ENCODE assay signal across 8 mouse cellular contexts in the genomic region with DNA sequence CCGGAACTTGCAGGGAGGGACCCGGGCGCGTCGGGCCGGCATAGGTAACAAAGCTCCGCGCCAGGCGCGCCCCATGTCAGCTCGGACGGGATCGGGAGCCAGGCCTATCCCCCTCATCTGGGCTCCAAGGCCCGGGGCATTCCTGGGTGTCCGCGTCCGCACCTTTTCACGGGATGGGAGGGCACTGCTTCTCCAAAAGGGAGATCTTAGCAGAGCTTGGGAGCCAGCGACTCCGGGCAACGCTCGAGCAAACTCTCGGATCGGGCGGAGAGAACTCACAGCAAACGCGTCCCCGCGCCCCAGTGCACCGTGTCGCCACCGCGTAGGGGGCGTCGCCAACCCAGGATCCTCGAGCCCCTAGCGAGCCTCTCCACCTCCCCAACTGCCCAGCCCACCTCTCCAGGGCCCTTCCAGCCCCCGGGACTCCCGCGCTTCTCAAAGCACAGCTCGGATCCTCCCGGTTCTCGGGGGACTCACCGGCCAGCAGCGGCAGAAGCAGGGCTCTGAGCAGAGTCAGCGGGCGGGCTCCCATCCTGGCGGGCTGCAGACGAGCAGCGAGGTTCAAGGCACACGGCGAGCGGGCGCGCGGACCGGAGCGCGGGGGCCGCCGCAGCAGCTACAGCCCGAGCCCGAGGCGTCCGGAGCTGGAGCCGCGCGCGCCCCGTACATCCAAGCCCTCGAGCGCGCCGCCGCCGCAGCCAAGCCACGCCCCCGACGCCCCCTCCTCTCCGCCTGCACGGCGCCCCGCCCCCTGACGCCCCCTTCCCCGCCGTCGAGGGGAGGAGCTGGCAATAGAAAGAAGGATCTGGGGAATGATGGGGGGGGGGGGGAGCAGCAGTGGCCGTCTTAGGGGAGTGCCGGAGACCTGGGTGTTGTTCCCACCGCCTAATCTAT. TPM values are rescaled to one million over a fixed set of nuclear protein-coding genes. Genes with fewer than 3 reads are reported as not detected.
DNase-seq lines count a peak whose midpoint lies in the region; ATAC-seq and TF ChIP-seq lines count a peak whose summit lies in the region.

Gene Ptk7 (minus strand): TSS at position 714 of the 894 bp plus-strand sequence.

- peak within 1 kb of the TSS; percentile 63 for H3K27ac ChIP-seq in gastrocnemius, adult 2 months
- no peak within 1 kb of the TSS for H3K27ac ChIP-seq in brown adipose tissue, adult 24 weeks (replicated peaks; ENCODE audit: low read depth, low read length)
- peak within 1 kb of the TSS; percentile 89 for H3K27ac ChIP-seq in forebrain, embryonic 15.5 days (replicated peaks)
- peak within 1 kb of the TSS; percentile 86 for H3K27ac ChIP-seq in hindbrain, embryonic 15.5 days (replicated peaks)
- H3K27ac ChIP-seq in liver, embryonic 11.5 days (ENCODE audit: low read depth, low read length): peak within 1 kb of the TSS; percentile 44
- peak within 1 kb of the TSS; percentile 84 for H3K27ac ChIP-seq in midbrain, postnatal 0 days (ENCODE audit: low read depth, low read length)

- intact Hi-C loops in gastrocnemius, adult 2 months (cut with DNase I): no loop called here

- H3K27me3 ChIP-seq in forebrain, embryonic 15.5 days: no peaks in the 10 kb centered on the region
- H3K27me3 ChIP-seq in hindbrain, embryonic 15.5 days: no peaks in the 10 kb centered on the region
- peaks cover 23% of the 10 kb centered on the region for H3K27me3 ChIP-seq in liver, embryonic 11.5 days (replicated peaks; ENCODE audit: control insufficient read depth, insufficient read depth, low read length)
- no peaks in the 10 kb centered on the region for H3K27me3 ChIP-seq in midbrain, postnatal 0 days (ENCODE audit: insufficient read depth, low read length)

- H3K4me1 ChIP-seq in brown adipose tissue, adult 24 weeks (ENCODE audit: control insufficient read depth, insufficient read depth, insufficient read length, low read length): no peaks in the 10 kb centered on the region
- H3K4me1 ChIP-seq in forebrain, embryonic 15.5 days: peaks cover 40% of the 10 kb centered on the region
- H3K4me1 ChIP-seq in hindbrain, embryonic 15.5 days (replicated peaks): peaks cover 37% of the 10 kb centered on the region
- H3K4me1 ChIP-seq in liver, embryonic 11.5 days (replicated peaks; ENCODE audit: control insufficient read depth, insufficient read depth, low read length): peaks cover 33% of the 10 kb centered on the region
- peaks cover 14% of the 10 kb centered on the region; the same call in 1 of the 2 replicates for H3K4me1 ChIP-seq in midbrain, postnatal 0 days (ENCODE audit: insufficient read depth, low read length)

- H3K36me3 ChIP-seq in forebrain, embryonic 15.5 days: peaks cover 10% of the 10 kb centered on the region; the same call in 1 of the 2 replicates
- H3K36me3 ChIP-seq in hindbrain, embryonic 15.5 days: peaks cover 16% of the 10 kb centered on the region
- H3K36me3 ChIP-seq in liver, embryonic 11.5 days (ENCODE audit: control insufficient read depth, insufficient read depth, low read length): no peaks in the 10 kb centered on the region
- peaks cover 19% of the 10 kb centered on the region for H3K36me3 ChIP-seq in midbrain, postnatal 0 days (ENCODE audit: insufficient read depth, low read length)

- no peak for TF ChIP-seq CTCF in gastrocnemius, adult 2 months (IDR thresholded peaks at IDR 0.05)
- peak; percentile 1; the same call in 1 of the 2 replicates for TF ChIP-seq CTCF in midbrain, postnatal 0 days (IDR thresholded peaks at IDR 0.05)

- peak; percentile 82 for ATAC-seq in forebrain, embryonic 15.5 days (replicated peaks)
- ATAC-seq in hindbrain, embryonic 15.5 days (ENCODE audit: low FRiP score, low read depth): peak; percentile 79
- peak; percentile 44; the same call in 1 of the 2 replicates for ATAC-seq in liver, embryonic 11.5 days (replicated peaks; ENCODE audit: low FRiP score)
- ATAC-seq in midbrain, postnatal 0 days (ENCODE audit: low FRiP score): peak; percentile 77

- peak; percentile 55 for DNase-seq in gastrocnemius, adult 2 months
- no peak for DNase-seq in gastrocnemius, adult 8-10 months (ENCODE audit: low spot score in 2 of 2)
- DNase-seq in liver, embryonic 11.5 days (ENCODE audit: low spot score): peak; percentile 83
- peak; percentile 89 for DNase-seq in midbrain, postnatal 0 days (ENCODE audit: low spot score)
- peak; percentile 87 for DNase-seq in testis, postnatal 14 days (ENCODE audit: low spot score)

- under 1% methylated on average over 82 of the region's 90 CpGs for WGBS in forebrain, embryonic 15.5 days
- under 1% methylated on average over 61 of the region's 90 CpGs for WGBS in hindbrain, embryonic 15.5 days
- under 1% methylated on average over 82 of the region's 90 CpGs for WGBS in liver, embryonic 11.5 days
- WGBS in midbrain, postnatal 0 days: under 1% methylated on average over 75 of the region's 90 CpGs

- peak within 1 kb of the TSS; percentile 78 for H3K4me2 ChIP-seq in forebrain, embryonic 15.5 days (replicated peaks)
- H3K4me2 ChIP-seq in hindbrain, embryonic 15.5 days: peak within 1 kb of the TSS; percentile 73
- H3K4me2 ChIP-seq in liver, embryonic 11.5 days: peak within 1 kb of the TSS; percentile 74
- peak within 1 kb of the TSS; percentile 59 for H3K4me2 ChIP-seq in midbrain, postnatal 0 days (ENCODE audit: low read depth, low read length, poor library complexity, severe bottlenecking)

- H3K4me3 ChIP-seq in gastrocnemius, adult 2 months: peak within 1 kb of the TSS; percentile 83
- H3K4me3 ChIP-seq in brown adipose tissue, adult 24 weeks (ENCODE audit: insufficient read depth, low read depth, low read length): peak within 1 kb of the TSS; percentile 68
- peak within 1 kb of the TSS; percentile 68 for H3K4me3 ChIP-seq in forebrain, embryonic 15.5 days
- peak within 1 kb of the TSS; percentile 58 for H3K4me3 ChIP-seq in hindbrain, embryonic 15.5 days
- peak within 1 kb of the TSS; percentile 60 for H3K4me3 ChIP-seq in liver, embryonic 11.5 days (ENCODE audit: low read depth, low read length)
- H3K4me3 ChIP-seq in midbrain, postnatal 0 days (ENCODE audit: low read depth, low read length): peak within 1 kb of the TSS; percentile 95

- peak within 1 kb of the TSS; percentile 85 for H3K9ac ChIP-seq in forebrain, embryonic 15.5 days (replicated peaks)
- H3K9ac ChIP-seq in hindbrain, embryonic 15.5 days: peak within 1 kb of the TSS; percentile 73
- H3K9ac ChIP-seq in liver, embryonic 11.5 days (ENCODE audit: low read depth, low read length): peak within 1 kb of the TSS; percentile 73
- peak within 1 kb of the TSS; percentile 72 for H3K9ac ChIP-seq in midbrain, postnatal 0 days (replicated peaks; ENCODE audit: low read length, poor library complexity, severe bottlenecking)

- no peaks in the 10 kb centered on the region for H3K9me3 ChIP-seq in forebrain, embryonic 15.5 days
- H3K9me3 ChIP-seq in hindbrain, embryonic 15.5 days: no peaks in the 10 kb centered on the region
- H3K9me3 ChIP-seq in liver, embryonic 11.5 days (ENCODE audit: control insufficient read depth, low read length): no peaks in the 10 kb centered on the region
- H3K9me3 ChIP-seq in midbrain, postnatal 0 days (ENCODE audit: low read length): no peaks in the 10 kb centered on the region

RNA-seq across cellular contexts. Expression of gene Ptk7, which starts in this region (rescaled TPM):
- under 1 TPM; 0.28 to 0.78 TPM for total RNA-seq in gastrocnemius, adult 2 months (2021)
- under 1 TPM; 0.15 to 0.38 (median 0.30) TPM for total RNA-seq in gastrocnemius, adult 8-10 months (2022)
- polyA plus RNA-seq in brown adipose tissue, adult 24 weeks (2012; ENCODE audit: insufficient read depth, insufficient read length, missing spikeins): 0.42 TPM in 1 of 2 replicates, not detected in the other
- 32.1 and 33.0 TPM in 2 replicates for polyA plus RNA-seq in forebrain, embryonic 15.5 days (2015; fragmentation: Nextera tagmentation; extraction: Ambion mirVana)
- 32.8 and 34.1 TPM in 2 replicates for polyA plus RNA-seq in hindbrain, embryonic 15.5 days (2015; fragmentation: Nextera tagmentation; extraction: Ambion mirVana)
- polyA plus RNA-seq in liver, embryonic 11.5 days (2014; fragmentation: Nextera tagmentation; extraction: Ambion mirVana): 24.5 and 24.7 TPM in 2 replicates
- 61.8 and 62.6 TPM in 2 replicates for total RNA-seq in midbrain, postnatal 0 days (2014; rRNA removed)
- 22.5 and 22.9 TPM in 2 replicates for polyA plus RNA-seq in midbrain, postnatal 0 days (2015; fragmentation: Nextera tagmentation; extraction: Ambion mirVana)

Comparison
In these comparisons a context has a peak if more than half of its experiments do, and no peak if none do; other contexts are left out.
1. RNA of gene Ptk7 (total RNA-seq): 61.8 to 62.6 TPM in midbrain, postnatal 0 days; 0.28 to 0.78 TPM in gastrocnemius, adult 2 months and 0.15 to 0.38 TPM in gastrocnemius, adult 8-10 months; every median in the first group is over 10 times any median in the second.
2. RNA of gene Ptk7 (polyA plus RNA-seq): 32.8 to 34.1 TPM in hindbrain, embryonic 15.5 days, 32.1 to 33.0 TPM in forebrain, embryonic 15.5 days, 24.5 to 24.7 TPM in liver, embryonic 11.5 days and 22.5 to 22.9 TPM in midbrain, postnatal 0 days; 0.42 TPM in brown adipose tissue, adult 24 weeks; every median in the first group is over 10 times any median in the second.
3. Peak in DNase-seq, H3K4me3 ChIP-seq and H3K27ac ChIP-seq in gastrocnemius, adult 2 months; RNA of the gene not detected or under 1 TPM.
4. DNase-seq: peak in liver, embryonic 11.5 days (single experiment), midbrain, postnatal 0 days (single experiment) and testis, postnatal 14 days (single experiment); none in gastrocnemius, adult 8-10 months (0 of 2).
5. Peak in every context shown above with its lines, with median percentiles within 50 percentile points of each other: H3K4me3 ChIP-seq, ATAC-seq, H3K4me2 ChIP-seq and H3K9ac ChIP-seq.